ENCODE assay signal across 19 mouse cellular contexts in the genomic region with DNA sequence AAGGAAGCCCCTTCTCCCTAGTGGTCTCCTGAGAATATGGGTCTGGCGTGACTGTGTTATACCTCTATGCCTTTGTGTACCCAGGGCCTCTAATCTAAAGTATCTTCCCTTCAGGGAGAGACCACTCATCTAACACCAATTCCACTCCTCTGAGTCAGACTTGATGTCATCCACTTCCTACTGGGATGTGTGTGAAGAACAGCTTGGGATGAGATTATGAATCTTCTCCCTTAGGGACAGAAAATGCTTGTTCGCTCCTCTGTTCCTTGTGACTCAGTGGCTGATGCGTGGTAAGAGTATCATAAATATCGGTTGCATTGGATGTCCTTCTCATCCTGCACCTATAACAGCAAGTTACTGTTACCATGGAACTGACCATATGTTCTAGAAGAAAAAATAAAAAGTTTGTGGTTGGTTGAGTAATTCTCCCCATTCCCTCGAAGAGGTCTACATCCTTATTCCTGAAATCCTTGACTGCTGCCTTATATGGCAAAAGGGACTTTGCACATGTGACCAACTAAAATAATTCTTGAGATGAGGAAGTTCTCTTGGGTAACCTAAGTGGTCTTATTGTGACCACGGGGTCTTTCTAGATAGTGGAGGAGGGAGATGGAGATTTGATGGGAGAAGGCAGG. TPM values are rescaled to one million over a fixed set of nuclear protein-coding genes. Genes with fewer than 3 reads are reported as not detected.
DNase-seq lines count a peak whose midpoint lies in the region; ATAC-seq and TF ChIP-seq lines count a peak whose summit lies in the region.
"Had no signal": no experiment of that assay in that cellular context is flagged by ENCODE, and none has a peak within 500 bp of the region (broad histone marks: within the 10 kb centered on the region; RNA-seq: fewer than 3 reads in every experiment).

No protein-coding gene starts in this region.

- WGBS in forebrain, embryonic 12.5 days = 92% methylated on average over 6 of the region's 6 CpGs

- H3K36me3 ChIP-seq in C2C12 (ENCODE audit: control insufficient read depth, insufficient read depth) = peaks cover 35% of the 10 kb centered on the region
- no peaks in the 10 kb centered on the region for H3K36me3 ChIP-seq in forebrain, embryonic 12.5 days (replicated peaks)
- H3K36me3 ChIP-seq: hindbrain, embryonic 13.5 days had no signal

- H3K9me3 ChIP-seq in forebrain, embryonic 12.5 days = no peaks in the 10 kb centered on the region
- H3K9me3 ChIP-seq: embryonic facial prominence, embryonic 13.5 days; heart, embryonic 13.5 days; hindbrain, embryonic 13.5 days had no signal

- H3K79me2 ChIP-seq in C2C12 (ENCODE audit: control insufficient read depth, insufficient read depth) = peaks cover 86% of the 10 kb centered on the region

- no peak overlapping the region for H3K27ac ChIP-seq in forebrain, embryonic 12.5 days
- H3K27ac ChIP-seq: embryonic facial prominence, embryonic 13.5 days; heart, embryonic 13.5 days; hindbrain, embryonic 13.5 days; hindbrain, postnatal 0 days had no signal

- no peak overlapping the region for H3K4me3 ChIP-seq in C2C12 (ENCODE audit: insufficient read depth, poor library complexity, severe bottlenecking)
- H3K4me3 ChIP-seq in forebrain, embryonic 12.5 days (replicated peaks) = no peak overlapping the region
- H3K4me3 ChIP-seq: embryonic facial prominence, embryonic 13.5 days; heart, embryonic 13.5 days; hindbrain, embryonic 13.5 days had no signal

- H3ac ChIP-seq in C2C12 (ENCODE audit: control insufficient read depth, insufficient read length, low read depth) = no peak overlapping the region

- ATAC-seq in frontal cortex, adult (ENCODE audit: low TSS enrichment) = peak; percentile 64
- peak; percentile 66 for ATAC-seq in common myeloid progenitor, adult 5-6 weeks (replicated peaks; ENCODE audit: low read depth, poor library complexity, severe bottlenecking)
- ATAC-seq in megakaryocyte progenitor cell, adult 5-6 weeks (replicated peaks; ENCODE audit: poor library complexity) = peak; percentile 79
- no peak for ATAC-seq in megakaryocyte-erythroid progenitor cell, adult 5-6 weeks (replicated peaks; ENCODE audit: low FRiP score, low TSS enrichment, poor library complexity, severe bottlenecking)
- ATAC-seq in forebrain, embryonic 12.5 days (ENCODE audit: low FRiP score) = no peak
- ATAC-seq: forebrain, embryonic 14.5 days; hindbrain, postnatal 0 days had no signal

- DNase-seq in frontal cortex, postnatal 10 days (ENCODE audit: low spot score in 2 of 2) = no peak
- DNase-seq in lung, postnatal 25 days (ENCODE audit: low spot score) = no peak
- DNase-seq: adrenal gland, postnatal 10 days; cerebellum, adult 11-12 months; cerebellum, adult 9-10 months; cerebellum, postnatal 25 days; gastrocnemius, postnatal 10 days; heart, postnatal 10 days had no signal

- peaks cover 50% of the 10 kb centered on the region for H3K79me3 ChIP-seq in C2C12 (ENCODE audit: low read depth)

- H3K27me3 ChIP-seq in C2C12 (ENCODE audit: control insufficient read depth, insufficient read depth, insufficient read length) = no peaks in the 10 kb centered on the region
- no peaks in the 10 kb centered on the region for H3K27me3 ChIP-seq in forebrain, embryonic 12.5 days
- H3K27me3 ChIP-seq: embryonic facial prominence, embryonic 13.5 days; heart, embryonic 13.5 days; hindbrain, embryonic 13.5 days had no signal

- no peaks in the 10 kb centered on the region for H3K4me1 ChIP-seq in forebrain, embryonic 12.5 days
- H3K4me1 ChIP-seq: hindbrain, embryonic 13.5 days had no signal

- no peak overlapping the region for H3K9ac ChIP-seq in forebrain, embryonic 12.5 days
- H3K9ac ChIP-seq: embryonic facial prominence, embryonic 13.5 days; heart, embryonic 13.5 days; hindbrain, embryonic 13.5 days had no signal

- H3K4me2 ChIP-seq in forebrain, embryonic 12.5 days = no peak overlapping the region
- H3K4me2 ChIP-seq: embryonic facial prominence, embryonic 13.5 days; heart, embryonic 13.5 days; hindbrain, embryonic 13.5 days had no signal

- no peak for TF ChIP-seq CTCF in C2C12 (IDR thresholded peaks at IDR 0.05; ENCODE audit: control insufficient read depth, insufficient read depth, insufficient read length)

TF ChIP-seq in C2C12, 6 proteins besides CTCF, POLR2A, EP300 and RAD21:
- peak; percentile 87 for TF ChIP-seq CEBPB (IDR thresholded peaks at IDR 0.05; ENCODE audit: low read depth)
- TF ChIP-seq FOSL1 (IDR thresholded peaks at IDR 0.05; ENCODE audit: insufficient read depth, low read length, poor library complexity, severe bottlenecking) = peak; percentile 54
- no peak for TF ChIP-seq MYOG (IDR thresholded peaks at IDR 0.05; ENCODE audit: control insufficient read depth, extremely low read depth, insufficient read length)
- peak; percentile 98 for TF ChIP-seq USF1 (IDR thresholded peaks at IDR 0.05; ENCODE audit: low read depth)
- peak; percentile 14 for TF ChIP-seq MAX (IDR thresholded peaks at IDR 0.05)
- peak; percentile 31 for TF ChIP-seq MYOD1 (IDR thresholded peaks at IDR 0.05; ENCODE audit: control insufficient read depth, insufficient read length, low read depth)

RNA-seq across cellular contexts. Expression of gene Arhgap31, which starts 18.1 kb away (rescaled TPM):
- polyA plus RNA-seq in C2C12 (2012; fragmentation: generic; extraction: Trizol) = 15.7 TPM
- 4.0 and 4.5 TPM in 2 replicates for total RNA-seq in common myeloid progenitor, adult 5-6 weeks (2017)
- total RNA-seq in megakaryocyte progenitor cell, adult 5-6 weeks (2015) = 12.8 and 15.6 TPM in 2 replicates
- 6.5 and 7.2 TPM in 2 replicates for total RNA-seq in megakaryocyte progenitor cell, adult 5-6 weeks (2017)
- total RNA-seq in megakaryocyte-erythroid progenitor cell, adult 5-6 weeks (2014; fragmentation: Nextera tagmentation) = 1.4 and 1.7 TPM in 2 replicates
- 0.14 and 0.91 TPM in 2 replicates for total RNA-seq in megakaryocyte-erythroid progenitor cell, adult 5-6 weeks (2017)
- 6.4 and 8.8 TPM in 2 replicates for polyA plus RNA-seq in forebrain, embryonic 12.5 days (2016; fragmentation: Nextera tagmentation; extraction: Ambion mirVana)

RNA-seq across cellular contexts. Expression of gene B4galt4, which starts 47.0 kb away (rescaled TPM):
- 4.3 TPM for polyA plus RNA-seq in C2C12 (2012; fragmentation: generic; extraction: Trizol)
- total RNA-seq in common myeloid progenitor, adult 5-6 weeks (2017) = 30.0 and 30.8 TPM in 2 replicates
- total RNA-seq in megakaryocyte progenitor cell, adult 5-6 weeks (2015) = 40.2 and 42.0 TPM in 2 replicates
- 56.4 and 61.7 TPM in 2 replicates for total RNA-seq in megakaryocyte progenitor cell, adult 5-6 weeks (2017)
- not detected in 2 replicates for total RNA-seq in megakaryocyte-erythroid progenitor cell, adult 5-6 weeks (2014; fragmentation: Nextera tagmentation)
- total RNA-seq in megakaryocyte-erythroid progenitor cell, adult 5-6 weeks (2017) = 1.8 and 2.9 TPM in 2 replicates
- polyA plus RNA-seq in forebrain, embryonic 12.5 days (2016; fragmentation: Nextera tagmentation; extraction: Ambion mirVana) = 21.1 and 25.6 TPM in 2 replicates

Comparison
In these comparisons a context has a peak if more than half of its experiments do, and no peak if none do; other contexts are left out.
1. ATAC-seq: peak in frontal cortex, adult (single experiment), common myeloid progenitor, adult 5-6 weeks (single experiment) and megakaryocyte progenitor cell, adult 5-6 weeks (single experiment); none in megakaryocyte-erythroid progenitor cell, adult 5-6 weeks (single experiment) and forebrain, embryonic 12.5 days (single experiment).